Mouse (Mus musculus) forebrain, postnatal 0 days (tissue): ENCODE data around the gene Polr3g. TPM values are rescaled to one million over a fixed set of nuclear protein-coding genes. Genes with fewer than 3 reads are reported as not detected.

Source experiments
- ATAC-seq: fragments of 200-750 bp; cut with Nextera tagmentation; 2 replicates; pipeline ENCODE4 v1.8.0; 2017; ENCODE audit warnings: mild to moderate bottlenecking, moderate library complexity
- DNase-seq: peaks from one replicate; pipeline ENCODE4 v3.0.0-alpha.2; 2015
- H3K27ac ChIP-seq: fragments of 300-500 bp; sonication (generic); 2 replicates; pipeline ENCODE4 v1.5.1; 2014; ENCODE audit warnings: low read depth, mild to moderate bottlenecking, antibody characterized with exemption, low read length, moderate library complexity, mixed read lengths
- H3K27me3 ChIP-seq: fragments of 300-500 bp; sonication (generic); 2 replicates; pipeline ENCODE4 v1.6.1; 2014; ENCODE audit warnings: mild to moderate bottlenecking, low read length, mixed read lengths; ENCODE audit not compliant: insufficient read depth
- H3K36me3 ChIP-seq: fragments of 300-500 bp; sonication (generic); 2 replicates; pipeline ENCODE4 v1.6.1; 2014; ENCODE audit warnings: mild to moderate bottlenecking, moderate library complexity; ENCODE audit not compliant: insufficient read depth
- H3K4me1 ChIP-seq: fragments of 300-500 bp; sonication (generic); 2 replicates; pipeline ENCODE4 v1.6.1; 2014; ENCODE audit warnings: antibody characterized with exemption; ENCODE audit not compliant: insufficient read depth
- H3K4me2 ChIP-seq: fragments of 300-500 bp; sonication (generic); 2 replicates; pipeline ENCODE4 v1.6.1; 2014; ENCODE audit warnings: low read depth, mild to moderate bottlenecking, moderate library complexity
- H3K4me3 ChIP-seq: fragments of 300-500 bp; sonication (generic); 2 replicates; pipeline ENCODE4 v1.5.1; 2014; ENCODE audit warnings: low read depth, low read length, mixed read lengths
- H3K9ac ChIP-seq: fragments of 300-500 bp; sonication (generic); 2 replicates; pipeline ENCODE4 v1.6.1; 2014; ENCODE audit warnings: mild to moderate bottlenecking
- H3K9me3 ChIP-seq: fragments of 300-500 bp; sonication (generic); 2 replicates; pipeline ENCODE4 v1.6.1; 2016; ENCODE audit warnings: low read length
- CTCF ChIP-seq: sonication (generic); IDR thresholded peaks from 2 replicates; pipeline ENCODE4 v1.5.1; 2016; ENCODE audit warnings: antibody characterized with exemption, control low read depth, low read depth
- WGBS: fragments of 180-500 bp; shearing (Covaris S2); extraction: QIAGEN DNeasy Blood & Tissue Kit; methylation state at CpG from one replicate; pipeline ENCODE4 v1.1.7; 2014; 5-methylcytosine and 5-hydroxymethylcytosine counted together
- polyA plus RNA-seq: library from polyadenylated mRNA; unstranded; fragments of >200 nt; fragmentation: Nextera tagmentation; extraction: Ambion mirVana; gene quantifications from 2 replicates; pipeline ENCODE4 v1.2.1, GENCODE M21; 2015
- total RNA-seq: library from RNA; depleted of rRNA; stranded (reverse); fragments of >200 nt; gene quantifications from 2 replicates; pipeline ENCODE4 v1.2.3, GENCODE M21; 2014

Gene Polr3g
- total and polyA plus RNA-seq, 2 experiments from 2014 or later = 2.4 to 3.0 TPM

GRCm38 (mm10) chr13:81646348-81646747 lies 64.5 kb downstream of the Polr3g start:
- Histone ChIP-seq H3K9me3 (no peaks in the 10 kb centered on the region), H3K27ac (no peak overlapping the region), H3K4me1 (0 out of 2 replicates have a peak, but pooled peaks cover 4% of the 10 kb centered on the region), H3K27me3 (no peaks in the 10 kb centered on the region), H3K9ac (no peak overlapping the region), H3K4me2 (no peak overlapping the region), H3K36me3 (no peaks in the 10 kb centered on the region), H3K4me3 (no peak overlapping the region)
- no peak for TF ChIP-seq CTCF
- no peak for ATAC-seq
- 86% methylated on average over 6 of the region's 6 CpGs for WGBS
- DNase-seq = no peak

GRCm38 (mm10) chr13:81644047-81644565 lies 66.7 kb downstream of the Polr3g start:
- TF ChIP-seq CTCF = no peak
- no peak for ATAC-seq
- 88% methylated on average over 11 of the region's 11 CpGs for WGBS

GRCm38 (mm10) chr13:81642491-81643149 lies 68.2 kb downstream of the Polr3g start:
- 0 out of 2 replicates have a peak, but pooled peaks cover 5% of the 10 kb centered on the region for H3K4me1 ChIP-seq
- no peak overlapping the region for H3K4me2 ChIP-seq
- no peaks in the 10 kb centered on the region for H3K36me3 ChIP-seq
- no peak overlapping the region for H3K27ac ChIP-seq
- H3K9me3 ChIP-seq = no peaks in the 10 kb centered on the region
- H3K4me3 ChIP-seq = no peak overlapping the region
- 54% methylated on average over 7 of the region's 7 CpGs for WGBS
- no peak overlapping the region for H3K9ac ChIP-seq
- TF ChIP-seq CTCF = no peak
- H3K27me3 ChIP-seq = no peaks in the 10 kb centered on the region
- DNase-seq (no peak), ATAC-seq (no peak)

More at GRCm38 (mm10) chr13:81644047-81644565, 66.7 kb downstream of the Polr3g start:
- Histone ChIP-seq H3K27me3 (no peaks in the 10 kb centered on the region), H3K4me1 (0 out of 2 replicates have a peak, but pooled peaks cover 5% of the 10 kb centered on the region), H3K9me3 (no peaks in the 10 kb centered on the region), H3K4me2 (no peak overlapping the region), H3K27ac (no peak overlapping the region), H3K9ac (no peak overlapping the region), H3K36me3 (no peaks in the 10 kb centered on the region), H3K4me3 (no peak overlapping the region)
- DNase-seq = no peak

DNA sequence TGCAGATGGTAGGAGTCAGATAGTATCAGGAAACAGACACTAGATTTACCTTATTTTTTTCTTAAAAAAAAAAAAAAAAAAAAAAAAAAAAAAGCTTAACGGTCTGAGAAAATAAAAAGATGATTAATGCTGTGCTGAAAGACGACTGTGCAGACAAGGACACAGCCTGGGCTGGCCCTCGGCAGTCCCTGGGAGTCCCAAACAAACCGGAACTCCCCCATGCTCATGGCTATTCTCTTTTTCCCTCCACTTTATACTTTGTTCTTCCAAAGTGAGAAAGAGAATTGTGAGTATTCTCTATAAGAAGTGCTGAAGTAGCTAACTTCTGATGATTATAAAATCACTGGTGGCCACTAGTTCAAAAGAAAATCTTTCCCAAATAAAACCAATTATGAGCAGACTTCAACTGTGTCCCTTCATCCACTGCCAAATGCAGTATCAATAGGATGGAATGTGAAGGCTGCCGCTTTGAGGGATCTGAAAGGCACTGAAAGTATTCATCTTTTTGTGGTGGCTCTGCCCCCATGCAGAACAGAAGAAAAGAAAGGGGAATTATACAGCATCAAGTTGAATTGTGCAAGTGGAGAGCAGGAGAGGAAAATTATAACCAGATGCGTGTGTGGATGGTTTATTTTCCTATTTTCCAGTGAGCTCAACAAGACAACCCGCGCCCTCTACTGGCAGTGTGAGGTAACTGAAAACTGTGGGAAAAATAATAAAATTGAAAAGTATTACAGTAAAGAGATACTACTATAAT lies 69.3 kb downstream of the Polr3g start:
- DNase-seq (peak; percentile 85), ATAC-seq (peak; percentile 80)
- H3K4me2 ChIP-seq = peak overlapping the region; percentile 47
- H3K4me3 ChIP-seq = no peak overlapping the region
- H3K9ac ChIP-seq = no peak overlapping the region
- no peaks in the 10 kb centered on the region for H3K27me3 ChIP-seq
- H3K27ac ChIP-seq = no peak overlapping the region; the same call in 1 of the 2 replicates
- H3K9me3 ChIP-seq = no peaks in the 10 kb centered on the region
- 4% methylated on average over 8 of the region's 8 CpGs for WGBS
- H3K4me1 ChIP-seq = 0 out of 2 replicates have a peak, but pooled peaks cover 5% of the 10 kb centered on the region
- no peaks in the 10 kb centered on the region for H3K36me3 ChIP-seq
- TF ChIP-seq CTCF = peak; percentile 83

- Histone ChIP-seq H3K4me3 (no peak overlapping the region), H3K9ac (no peak overlapping the region), H3K4me2 (no peak overlapping the region), H3K4me1 (0 out of 2 replicates have a peak, but pooled peaks cover 5% of the 10 kb centered on the region), H3K27me3 (no peaks in the 10 kb centered on the region), H3K9me3 (no peaks in the 10 kb centered on the region), H3K36me3 (no peaks in the 10 kb centered on the region), H3K27ac (no peak overlapping the region)
- peak; percentile 17 for DNase-seq
- TF ChIP-seq CTCF = no peak
- no peak for ATAC-seq
- WGBS = 20% methylated on average over 6 of the region's 6 CpGs
These were observed 69.9 kb downstream of the Polr3g start for GRCm38 (mm10) chr13:81640881-81641280.

DNA sequence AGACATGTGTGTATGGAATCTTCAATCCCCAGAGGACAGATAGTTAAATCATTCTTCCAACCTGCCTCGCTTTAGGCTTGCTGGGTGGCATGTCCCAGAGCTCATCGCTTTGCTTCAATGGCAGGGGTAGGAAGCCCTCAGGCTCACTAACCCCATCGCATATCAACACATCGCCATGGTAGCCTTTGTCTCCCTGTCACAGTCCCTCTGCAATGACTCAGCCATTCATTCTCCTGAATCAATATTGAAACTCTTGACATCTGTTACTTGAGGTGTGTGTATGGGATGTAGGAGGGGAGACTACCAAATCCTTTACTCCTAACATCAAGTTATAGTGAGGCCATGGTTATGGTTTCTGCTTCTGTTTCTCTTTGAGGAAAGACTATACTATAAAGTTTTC lies 71.2 kb downstream of the Polr3g start:
- Histone ChIP-seq H3K4me3 (no peak overlapping the region), H3K27ac (no peak overlapping the region), H3K27me3 (no peaks in the 10 kb centered on the region), H3K9ac (no peak overlapping the region), H3K4me1 (0 out of 2 replicates have a peak, but pooled peaks cover 5% of the 10 kb centered on the region), H3K36me3 (no peaks in the 10 kb centered on the region), H3K9me3 (no peaks in the 10 kb centered on the region), H3K4me2 (no peak overlapping the region)
- DNase-seq = no peak
- 0 out of 2 replicates have a peak, but pooled peaks have one; percentile 14 for ATAC-seq
- no peak for TF ChIP-seq CTCF
- WGBS = 11% methylated on average over 4 of the region's 4 CpGs
